Mouse (Mus musculus) ES-Bruce4 (cell line): Measurements from ENCODE around the gene Grb10. TPM values are rescaled to one million over a fixed set of nuclear protein-coding genes. Genes with fewer than 3 reads are reported as not detected.

Experiments
- H3K27ac ChIP-seq: 2 replicates; pipeline ENCODE4 v1.5.1; 2012; ENCODE audit warnings: low read length, inconsistent platforms; ENCODE audit not compliant: insufficient read depth
- H3K27me3 ChIP-seq: 2 replicates; pipeline ENCODE4 v1.6.1; 2012; ENCODE audit warnings: mild to moderate bottlenecking, low read length, inconsistent platforms; ENCODE audit not compliant: control insufficient read depth, poor library complexity, insufficient read depth, severe bottlenecking
- H3K36me3 ChIP-seq: 2 replicates; pipeline ENCODE4 v1.6.1; 2012; ENCODE audit warnings: inconsistent platforms, mild to moderate bottlenecking, low read length, moderate library complexity; ENCODE audit not compliant: control insufficient read depth, poor library complexity, insufficient read depth, severe bottlenecking
- H3K4me1 ChIP-seq: one replicate; pipeline ENCODE4 v1.8.1; 2011; ENCODE audit warnings: low read length; ENCODE audit not compliant: control insufficient read depth, insufficient read depth
- H3K4me3 ChIP-seq: 2 replicates; pipeline ENCODE4 v1.5.1; 2011; ENCODE audit warnings: low read depth, mild to moderate bottlenecking, low read length
- H3K9ac ChIP-seq: 2 replicates; pipeline ENCODE4 v1.6.1; 2012; ENCODE audit warnings: low read depth, mild to moderate bottlenecking, inconsistent platforms; ENCODE audit not compliant: poor library complexity, severe bottlenecking
- H3K9me3 ChIP-seq: replicated peaks from 2 replicates; pipeline ENCODE4 v1.6.1; 2012; ENCODE audit warnings: mild to moderate bottlenecking, low read length, inconsistent platforms; ENCODE audit not compliant: control insufficient read depth, poor library complexity, insufficient read depth, severe bottlenecking
- CTCF ChIP-seq: IDR thresholded peaks from one replicate; pipeline ENCODE4 v1.8.1; 2011; ENCODE audit warnings: low read depth, low read length
- EP300 ChIP-seq: IDR thresholded peaks from 2 replicates; pipeline ENCODE4 v1.6.1; 2011; ENCODE audit warnings: low read depth, low read length; ENCODE audit not compliant: insufficient read depth
- POLR2A ChIP-seq: IDR thresholded peaks from one replicate; pipeline ENCODE4 v1.8.1; 2011; ENCODE audit warnings: low read length; ENCODE audit not compliant: insufficient read depth
- polyA plus RNA-seq: library from polyadenylated mRNA; stranded (reverse); fragments of >200 nt; gene quantifications from 2 replicates; pipeline ENCODE4 v1.2.4, GENCODE M21; 2011; ENCODE audit warnings: low read depth; ENCODE audit not compliant: missing spikeins, insufficient read depth, insufficient read length

Gene Grb10
- polyA plus RNA-seq, 1 experiment, result 160 TPM

GRCm38 (mm10) chr11:12059005-12059404, 20.5 kb upstream of the Grb10 start:
- no peak for TF ChIP-seq EP300
- no peak for TF ChIP-seq CTCF
- TF ChIP-seq POLR2A, result no peak
- Histone ChIP-seq H3K9ac (no peak overlapping the region), H3K36me3 (no peaks in the 10 kb centered on the region), H3K4me1 (no peaks in the 10 kb centered on the region), H3K27me3 (no peaks in the 10 kb centered on the region), H3K4me3 (no peak overlapping the region), H3K9me3 (no peaks in the 10 kb centered on the region; the same call in 1 of the 2 replicates), H3K27ac (no peak overlapping the region)

GRCm38 (mm10) chr11:12048547-12049327, 10.3 kb upstream of the Grb10 start:
- no peaks in the 10 kb centered on the region for H3K36me3 ChIP-seq

GRCm38 (mm10) chr11:12048135-12048534, 9.7 kb upstream of the Grb10 start:
- TF ChIP-seq POLR2A (no peak), CTCF (no peak), EP300 (no peak)
- no peaks in the 10 kb centered on the region for H3K9me3 ChIP-seq

More at GRCm38 (mm10) chr11:12048547-12049327, 10.3 kb upstream of the Grb10 start:
- H3K9me3 ChIP-seq, result no peaks in the 10 kb centered on the region
- no peaks in the 10 kb centered on the region; the same call in 1 of the 2 replicates for H3K27me3 ChIP-seq
- H3K9ac ChIP-seq, result no peak overlapping the region
- H3K4me3 ChIP-seq, result no peak overlapping the region
- no peaks in the 10 kb centered on the region for H3K4me1 ChIP-seq
- H3K27ac ChIP-seq, result no peak overlapping the region
- TF ChIP-seq EP300 (no peak), CTCF (no peak), POLR2A (no peak)

GRCm38 (mm10) chr11:12044245-12044644, 5.8 kb upstream of the Grb10 start:
- Histone ChIP-seq H3K4me1 (no peaks in the 10 kb centered on the region), H3K9ac (no peak overlapping the region), H3K4me3 (no peak overlapping the region), H3K9me3 (no peaks in the 10 kb centered on the region), H3K27me3 (peaks cover 7% of the 10 kb centered on the region), H3K27ac (no peak overlapping the region), H3K36me3 (no peaks in the 10 kb centered on the region)
- TF ChIP-seq CTCF (peak; percentile 22), POLR2A (no peak)

More at GRCm38 (mm10) chr11:12048135-12048534, 9.7 kb upstream of the Grb10 start:
- Histone ChIP-seq H3K27ac (no peak overlapping the region), H3K4me3 (no peak overlapping the region), H3K9ac (no peak overlapping the region), H3K27me3 (no peaks in the 10 kb centered on the region; the same call in none of the 2 replicates), H3K36me3 (no peaks in the 10 kb centered on the region), H3K4me1 (no peaks in the 10 kb centered on the region)

- H3K36me3 ChIP-seq, result no peaks in the 10 kb centered on the region
- H3K9me3 ChIP-seq, result no peaks in the 10 kb centered on the region
- H3K9ac ChIP-seq, result no peak overlapping the region
- no peaks in the 10 kb centered on the region for H3K4me1 ChIP-seq
- H3K4me3 ChIP-seq, result no peak overlapping the region
- no peak for TF ChIP-seq EP300
- no peak for TF ChIP-seq CTCF
- peaks cover 23% of the 10 kb centered on the region for H3K27me3 ChIP-seq
- no peak overlapping the region for H3K27ac ChIP-seq
Measured at GRCm38 (mm10) chr11:12041787-12042186, 3.3 kb upstream of the Grb10 start.

GRCm38 (mm10) chr11:12041379-12041778, 2.9 kb upstream of the Grb10 start:
- H3K36me3 ChIP-seq, result no peaks in the 10 kb centered on the region
- no peak overlapping the region for H3K27ac ChIP-seq
- H3K4me1 ChIP-seq, result no peaks in the 10 kb centered on the region
- no peak for TF ChIP-seq CTCF
- no peak for TF ChIP-seq EP300
- TF ChIP-seq POLR2A, result no peak
- no peaks in the 10 kb centered on the region for H3K9me3 ChIP-seq
- no peak overlapping the region for H3K4me3 ChIP-seq
- H3K9ac ChIP-seq, result no peak overlapping the region
- peaks cover 27% of the 10 kb centered on the region for H3K27me3 ChIP-seq
